Mouse (Mus musculus) midbrain, embryonic 11.5 days (tissue): Measurements from ENCODE around the gene Mapk1. TPM values are rescaled to one million over a fixed set of nuclear protein-coding genes. Genes with fewer than 3 reads are reported as not detected.

ENCODE experiments used
- ATAC-seq: fragments of 200-750 bp; cut with Nextera tagmentation; 2 replicates; pipeline ENCODE4 v1.8.0; 2017; ENCODE audit warnings: moderate TSS enrichment, moderate library complexity; ENCODE audit not compliant: low FRiP score
- DNase-seq: peaks from one replicate; pipeline ENCODE4 v3.0.0; 2015; ENCODE audit warnings: low spot score; ENCODE audit errors: missing footprints
- H3K27ac ChIP-seq: fragments of 300-500 bp; sonication (generic); 2 replicates; pipeline ENCODE4 v1.5.1; 2014; ENCODE audit warnings: low read depth, low read length
- H3K27me3 ChIP-seq: fragments of 300-500 bp; sonication (generic); 2 replicates; pipeline ENCODE4 v1.6.1; 2014; ENCODE audit warnings: mild to moderate bottlenecking, low read length, moderate library complexity, mixed read lengths; ENCODE audit not compliant: control insufficient read depth, insufficient read depth
- H3K36me3 ChIP-seq: fragments of 300-500 bp; sonication (generic); 2 replicates; pipeline ENCODE4 v1.6.1; 2014; ENCODE audit warnings: mild to moderate bottlenecking, low read length, moderate library complexity, mixed read lengths; ENCODE audit not compliant: control insufficient read depth, insufficient read depth
- H3K4me1 ChIP-seq: fragments of 300-500 bp; sonication (generic); 2 replicates; pipeline ENCODE4 v1.6.1; 2014; ENCODE audit warnings: low read length; ENCODE audit not compliant: control insufficient read depth, insufficient read depth
- H3K4me2 ChIP-seq: fragments of 300-500 bp; sonication (generic); 2 replicates; pipeline ENCODE4 v1.6.1; 2014; ENCODE audit warnings: mild to moderate bottlenecking, moderate library complexity
- H3K4me3 ChIP-seq: fragments of 300-500 bp; sonication (generic); 2 replicates; pipeline ENCODE4 v1.5.1; 2014; ENCODE audit warnings: low read depth, low read length
- H3K9ac ChIP-seq: fragments of 300-500 bp; sonication (generic); 2 replicates; pipeline ENCODE4 v1.6.1; 2014; ENCODE audit warnings: low read length
- H3K9me3 ChIP-seq: fragments of 300-500 bp; sonication (generic); 2 replicates; pipeline ENCODE4 v1.6.1; 2016; ENCODE audit warnings: low read length; ENCODE audit not compliant: control insufficient read depth
- WGBS: fragments of 180-500 bp; shearing (Covaris S2); extraction: QIAGEN DNeasy Blood & Tissue Kit; methylation state at CpG from one replicate; pipeline ENCODE4 v1.1.7; 2014; 5-methylcytosine and 5-hydroxymethylcytosine counted together
- polyA plus RNA-seq: library from polyadenylated mRNA; unstranded; fragments of >200 nt; fragmentation: Nextera tagmentation; extraction: Ambion mirVana; gene quantifications from 2 replicates; pipeline ENCODE4 v1.2.1, GENCODE M21; 2014

The Mapk1 gene
- polyA plus RNA-seq, 1 experiment from 2014 or later, result 198 TPM

DNA sequence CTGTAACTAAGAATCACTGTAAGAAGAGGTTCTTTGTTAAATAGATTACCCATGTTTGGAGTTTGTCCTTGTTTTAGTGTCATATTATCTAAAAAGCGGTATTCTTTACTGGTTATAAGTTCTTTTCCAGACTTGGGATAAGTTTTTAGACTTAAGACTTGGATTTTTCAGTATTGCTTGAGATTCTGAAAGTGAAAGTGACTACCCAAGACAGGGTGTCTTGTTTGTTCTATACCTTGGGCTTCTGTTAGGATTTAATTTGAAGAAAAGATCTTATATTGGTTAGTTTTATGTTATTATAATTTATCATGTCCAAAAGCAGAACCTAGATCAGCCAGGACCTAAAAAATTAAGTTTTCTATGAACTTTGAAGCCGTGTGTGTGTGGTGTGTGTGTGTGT is 50.6 kb downstream of the Mapk1 start:
- H3K9ac ChIP-seq, result no peak overlapping the region
- H3K27me3 ChIP-seq, result no peaks in the 10 kb centered on the region
- H3K4me3 ChIP-seq, result no peak overlapping the region
- H3K4me2 ChIP-seq, result no peak overlapping the region
- H3K36me3 ChIP-seq, result peaks cover 6% of the 10 kb centered on the region
- H3K4me1 ChIP-seq, result no peaks in the 10 kb centered on the region
- no peaks in the 10 kb centered on the region for H3K9me3 ChIP-seq
- no peak overlapping the region for H3K27ac ChIP-seq
- DNase-seq (no peak), ATAC-seq (no peak)
- WGBS, result 100% methylated on average over 2 of the region's 2 CpGs

DNA sequence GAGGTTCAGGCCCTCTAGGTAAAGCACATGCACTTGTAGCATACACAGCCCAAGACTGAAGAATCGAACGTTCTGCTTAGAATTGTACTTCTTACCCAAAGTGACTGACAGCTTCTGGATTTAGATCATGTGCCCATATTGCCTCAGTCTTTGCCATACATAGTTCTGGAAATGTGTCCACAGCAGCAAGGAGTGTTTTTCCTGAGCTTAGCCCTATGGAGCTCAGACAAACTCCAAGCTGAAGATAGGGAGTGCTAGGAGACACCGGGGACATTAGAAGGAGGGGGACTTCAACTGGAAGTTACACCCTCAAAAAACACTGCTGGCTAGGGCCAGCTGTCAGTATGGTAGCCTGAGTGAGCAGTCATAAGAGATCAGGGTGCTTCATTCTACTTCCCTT is 57.5 kb downstream of the Mapk1 start:
- DNase-seq (no peak), ATAC-seq (no peak)
- 95% methylated on average over 3 of the region's 3 CpGs for WGBS
- Histone ChIP-seq H3K27ac (no peak overlapping the region), H3K4me2 (no peak overlapping the region), H3K36me3 (peaks cover 25% of the 10 kb centered on the region), H3K4me3 (no peak overlapping the region), H3K9ac (no peak overlapping the region), H3K9me3 (no peaks in the 10 kb centered on the region), H3K27me3 (no peaks in the 10 kb centered on the region), H3K4me1 (peaks cover 2% of the 10 kb centered on the region; the same call in 1 of the 2 replicates)

DNA sequence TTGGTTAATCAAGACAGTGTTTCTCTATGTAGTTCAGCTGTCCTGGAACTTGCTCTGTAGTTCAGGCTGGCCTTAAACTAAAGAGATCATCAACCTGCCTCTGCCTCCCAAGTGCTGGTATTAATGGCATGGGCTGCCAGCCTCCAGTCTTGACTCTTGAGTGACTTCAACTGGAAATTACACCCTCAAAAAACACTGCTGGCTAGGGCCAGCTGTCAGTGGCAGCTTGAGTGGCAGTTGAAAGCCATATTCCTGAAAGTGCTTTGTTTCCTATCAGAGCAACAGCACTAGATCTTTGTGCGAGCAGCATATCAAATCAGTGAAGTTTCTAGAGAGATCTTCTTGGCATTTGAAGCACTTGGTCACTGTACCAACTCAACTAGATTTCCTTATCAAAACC is 58.2 kb downstream of the Mapk1 start:
- Histone ChIP-seq H3K4me2 (no peak overlapping the region), H3K27ac (no peak overlapping the region), H3K4me3 (no peak overlapping the region), H3K36me3 (peaks cover 21% of the 10 kb centered on the region), H3K27me3 (no peaks in the 10 kb centered on the region), H3K9ac (no peak overlapping the region), H3K4me1 (peaks cover 2% of the 10 kb centered on the region; the same call in 1 of the 2 replicates), H3K9me3 (no peaks in the 10 kb centered on the region)
- ATAC-seq (no peak), DNase-seq (no peak)
- WGBS, result 97% methylated on average over 1 of the region's 1 CpGs

DNA sequence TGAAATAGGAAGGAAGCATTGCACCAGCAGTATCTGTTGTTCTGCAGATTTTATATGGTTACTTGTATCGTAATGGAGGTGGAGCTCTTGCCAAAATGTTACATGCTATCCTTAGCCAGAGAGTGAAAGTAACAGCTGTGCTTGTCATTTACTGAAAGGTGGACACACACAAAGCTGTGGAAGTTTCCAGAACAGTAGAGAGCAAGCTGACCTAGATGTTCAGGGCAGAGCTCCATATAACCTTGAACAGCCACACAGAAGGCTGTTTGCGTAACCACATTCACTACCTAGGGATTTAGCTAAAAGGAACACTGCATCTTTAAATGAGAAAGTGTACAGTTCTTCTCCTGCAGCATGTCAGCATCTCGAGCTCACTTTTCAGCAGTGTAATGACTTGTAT is 61.1 kb downstream of the Mapk1 start:
- Histone ChIP-seq H3K9me3 (no peaks in the 10 kb centered on the region), H3K27me3 (no peaks in the 10 kb centered on the region), H3K27ac (no peak overlapping the region), H3K4me1 (peaks cover 2% of the 10 kb centered on the region; the same call in 1 of the 2 replicates), H3K9ac (no peak overlapping the region), H3K36me3 (peaks cover 30% of the 10 kb centered on the region), H3K4me3 (no peak overlapping the region), H3K4me2 (no peak overlapping the region)
- no peak for ATAC-seq
- no peak for DNase-seq
- 95% methylated on average over 3 of the region's 3 CpGs for WGBS

DNA sequence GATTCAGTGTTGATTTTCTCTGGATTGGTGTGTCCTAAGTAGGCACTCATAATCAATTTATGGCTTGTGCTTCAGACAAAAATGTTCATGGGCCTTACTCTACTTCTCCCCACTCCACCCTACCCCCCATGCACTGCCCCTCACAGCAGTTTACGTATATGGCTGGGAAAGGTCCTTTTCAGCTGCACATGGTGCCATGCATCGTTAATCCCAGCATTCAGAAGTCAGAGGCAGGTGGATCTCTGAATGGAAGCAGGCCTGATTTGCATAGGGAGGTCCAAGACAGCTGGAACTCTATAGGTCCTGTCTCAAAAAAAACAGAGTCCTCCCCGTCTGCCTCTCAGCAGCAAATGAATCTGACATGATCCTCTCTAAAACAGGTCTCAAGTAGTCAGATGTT is 62.1 kb downstream of the Mapk1 start:
- Histone ChIP-seq H3K27ac (no peak overlapping the region), H3K4me2 (no peak overlapping the region), H3K4me3 (no peak overlapping the region), H3K9ac (no peak overlapping the region), H3K27me3 (no peaks in the 10 kb centered on the region), H3K9me3 (no peaks in the 10 kb centered on the region), H3K4me1 (peaks cover 2% of the 10 kb centered on the region; the same call in 1 of the 2 replicates), H3K36me3 (peaks cover 23% of the 10 kb centered on the region)
- ATAC-seq (peak; percentile 48; the same call in 1 of the 2 replicates), DNase-seq (no peak)
- WGBS, result 43% methylated on average over 3 of the region's 3 CpGs

DNA sequence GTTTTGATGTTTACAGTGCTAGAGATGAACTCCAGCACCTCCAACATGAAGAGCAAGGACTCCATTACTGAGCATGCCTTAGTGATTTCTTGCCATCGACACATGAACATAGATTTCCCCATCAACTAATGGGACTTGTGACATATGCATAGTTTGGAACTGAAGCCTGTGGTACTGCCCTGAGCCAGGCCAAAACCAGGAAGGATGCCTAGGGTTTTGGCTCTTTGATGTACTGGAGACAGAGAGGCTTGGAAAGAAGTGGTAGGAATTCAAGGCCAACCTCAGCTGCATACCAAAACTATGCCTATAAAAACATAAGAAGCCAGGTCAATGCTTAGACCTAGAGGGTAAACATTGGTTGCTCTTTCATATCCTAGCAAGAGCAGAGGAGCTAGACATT is 66.7 kb downstream of the Mapk1 start:
- Histone ChIP-seq H3K4me3 (no peak overlapping the region), H3K9me3 (no peaks in the 10 kb centered on the region), H3K27me3 (no peaks in the 10 kb centered on the region), H3K9ac (no peak overlapping the region), H3K4me1 (peaks cover 2% of the 10 kb centered on the region; the same call in 1 of the 2 replicates), H3K36me3 (peaks cover 9% of the 10 kb centered on the region; the same call in 1 of the 2 replicates), H3K27ac (no peak overlapping the region), H3K4me2 (no peak overlapping the region)
- 100% methylated on average over 1 of the region's 1 CpGs for WGBS
- ATAC-seq, result no peak
- no peak for DNase-seq

DNA sequence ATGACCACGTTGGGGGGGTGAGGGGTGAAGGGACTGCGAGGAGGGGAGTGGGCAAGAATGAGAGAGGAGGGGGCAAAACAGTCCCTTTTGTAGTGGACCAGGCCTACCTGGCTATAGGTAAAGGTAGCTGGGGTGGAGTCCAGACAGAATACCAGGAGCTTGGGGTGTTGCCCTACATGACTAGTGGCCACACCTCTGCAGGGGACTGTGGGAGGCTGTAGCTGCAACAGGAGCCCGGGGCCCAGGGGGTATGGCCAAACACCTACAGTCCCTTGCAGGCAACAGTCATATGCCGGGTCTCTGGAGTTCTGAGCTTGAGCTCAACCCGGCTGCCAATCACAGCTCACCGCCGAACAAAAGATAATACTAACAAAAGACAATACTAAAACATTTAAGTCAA is 68.9 kb downstream of the Mapk1 start:
- H3K36me3 ChIP-seq, result peaks cover 9% of the 10 kb centered on the region; the same call in 1 of the 2 replicates
- H3K4me2 ChIP-seq, result no peak overlapping the region
- 85% methylated on average over 7 of the region's 7 CpGs for WGBS
- no peaks in the 10 kb centered on the region for H3K27me3 ChIP-seq
- H3K27ac ChIP-seq, result no peak overlapping the region
- no peak for DNase-seq
- H3K9ac ChIP-seq, result no peak overlapping the region
- H3K4me1 ChIP-seq, result no peaks in the 10 kb centered on the region; the same call in 1 of the 2 replicates
- no peak overlapping the region for H3K4me3 ChIP-seq
- no peaks in the 10 kb centered on the region for H3K9me3 ChIP-seq
- ATAC-seq, result peak; percentile 35; the same call in 1 of the 2 replicates

DNA sequence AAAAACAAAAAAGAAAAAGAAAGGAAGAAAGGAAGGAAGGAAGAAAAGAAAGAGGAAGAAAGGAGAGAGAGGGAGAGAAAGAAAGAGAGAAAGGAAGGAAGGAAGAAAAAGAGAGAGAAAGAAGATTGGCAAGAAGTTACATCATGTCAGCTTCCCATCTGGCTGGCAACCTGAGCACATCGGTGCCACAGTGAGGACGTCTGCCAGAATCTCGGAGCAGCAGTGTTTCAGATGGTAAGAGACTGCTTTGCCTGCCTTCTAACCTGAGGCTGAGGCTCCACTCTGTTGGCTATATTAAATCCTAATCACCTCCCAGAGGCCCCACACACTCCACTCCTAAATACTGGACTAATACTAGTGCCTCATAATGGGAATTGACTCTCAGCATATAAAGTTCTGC is 70.7 kb downstream of the Mapk1 start:
- H3K9me3 ChIP-seq, result no peaks in the 10 kb centered on the region
- H3K4me3 ChIP-seq, result no peak overlapping the region
- no peaks in the 10 kb centered on the region for H3K27me3 ChIP-seq
- H3K27ac ChIP-seq, result no peak overlapping the region
- H3K36me3 ChIP-seq, result no peaks in the 10 kb centered on the region
- H3K4me2 ChIP-seq, result no peak overlapping the region
- 88% methylated on average over 3 of the region's 3 CpGs for WGBS
- no peak for DNase-seq
- H3K4me1 ChIP-seq, result no peaks in the 10 kb centered on the region; the same call in 1 of the 2 replicates
- no peak overlapping the region for H3K9ac ChIP-seq
- no peak for ATAC-seq

DNA sequence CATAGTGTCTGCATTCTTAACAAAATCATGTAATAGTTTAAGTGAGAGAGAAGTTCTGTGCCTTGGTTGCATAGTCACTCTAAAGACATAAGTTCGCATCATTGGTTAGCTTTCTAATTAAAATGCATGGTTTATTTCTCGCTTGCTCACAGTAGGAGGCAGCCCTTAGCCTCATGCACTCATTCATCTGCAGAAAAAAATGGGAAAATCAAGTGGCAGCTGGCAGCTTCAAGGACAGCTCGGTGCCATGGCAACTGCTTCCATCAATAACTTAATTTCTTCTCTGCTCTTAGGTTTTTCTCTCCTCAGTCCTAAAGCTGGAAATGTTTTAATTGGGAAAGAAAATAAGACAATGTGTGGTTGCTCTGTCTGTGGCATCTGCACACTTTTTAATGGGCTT is 72.4 kb downstream of the Mapk1 start:
- Histone ChIP-seq H3K36me3 (no peaks in the 10 kb centered on the region), H3K9ac (no peak overlapping the region), H3K4me3 (no peak overlapping the region), H3K27ac (no peak overlapping the region), H3K4me1 (no peaks in the 10 kb centered on the region; the same call in 1 of the 2 replicates), H3K4me2 (no peak overlapping the region), H3K9me3 (no peaks in the 10 kb centered on the region), H3K27me3 (no peaks in the 10 kb centered on the region)
- no peak for DNase-seq
- 58% methylated on average over 3 of the region's 3 CpGs for WGBS
- ATAC-seq, result no peak
